Comparison of ENCODE assay signal across 8 mouse cellular contexts in the genomic region with DNA sequence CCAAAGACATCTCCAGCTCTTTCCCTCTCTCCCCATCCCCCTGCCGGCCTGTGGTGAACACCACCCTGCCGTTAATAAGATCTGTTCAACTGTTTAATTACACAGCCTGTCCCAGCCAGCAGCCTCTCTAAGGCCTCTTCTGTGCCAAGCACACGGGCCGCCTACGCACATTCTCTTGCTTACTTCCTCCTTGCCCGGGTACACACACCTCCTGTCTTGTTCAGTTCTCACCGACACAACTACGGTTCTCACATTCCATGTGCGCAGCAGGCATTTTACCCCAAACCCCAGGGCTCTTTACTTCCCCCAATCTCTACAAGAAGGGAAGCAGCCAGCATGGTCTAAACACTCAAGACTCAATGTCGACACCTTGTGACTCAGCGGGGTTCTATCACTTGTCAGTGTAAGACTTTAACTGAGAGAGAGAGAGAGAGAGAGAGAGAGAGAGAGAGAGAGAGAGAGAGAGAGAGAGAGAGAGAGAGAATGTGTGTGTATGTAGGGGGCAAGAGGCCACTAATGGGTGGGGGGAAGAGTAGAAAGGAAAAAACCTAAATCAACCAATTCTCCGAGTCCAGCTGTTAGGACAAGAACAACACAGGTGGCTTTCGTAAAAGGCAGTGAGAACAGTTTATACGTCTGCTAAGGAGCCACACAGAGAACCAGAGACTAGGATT.
DNase-seq lines count a peak whose midpoint lies in the region; ATAC-seq and TF ChIP-seq lines count a peak whose summit lies in the region.

No protein-coding gene starts in this region.

- TF ChIP-seq CTCF in left cerebral cortex, adult 2 months (IDR thresholded peaks at IDR 0.05): no peak; the same call in none of the 2 replicates

- H3K36me3 ChIP-seq in midbrain, embryonic 11.5 days (ENCODE audit: control insufficient read depth, insufficient read depth, low read length): no peaks in the 10 kb centered on the region
- H3K36me3 ChIP-seq in midbrain, embryonic 14.5 days (ENCODE audit: control insufficient read depth, insufficient read depth, low read length): no peaks in the 10 kb centered on the region

- no peak overlapping the region for H3K4me3 ChIP-seq in left cerebral cortex, adult 2 months
- H3K4me3 ChIP-seq in midbrain, embryonic 11.5 days (ENCODE audit: low read depth, low read length): no peak overlapping the region
- no peak overlapping the region for H3K4me3 ChIP-seq in midbrain, embryonic 14.5 days (replicated peaks; ENCODE audit: low read depth, low read length)

- peak; percentile 48 for ATAC-seq in common myeloid progenitor, adult 5-6 weeks (replicated peaks; ENCODE audit: low read depth, poor library complexity, severe bottlenecking)
- ATAC-seq in monocyte, adult 5-6 weeks (replicated peaks; ENCODE audit: insufficient number of reproducible peaks, low FRiP score, low TSS enrichment, poor library complexity, severe bottlenecking): peak; percentile 57
- no peak for ATAC-seq in midbrain, embryonic 11.5 days (ENCODE audit: low FRiP score)
- no peak for ATAC-seq in midbrain, embryonic 14.5 days (ENCODE audit: low FRiP score, low TSS enrichment)

- peak overlapping the region; percentile 45; the same call in 1 of the 2 replicates for H3K27ac ChIP-seq in left cerebral cortex, adult 2 months
- no peak overlapping the region for H3K27ac ChIP-seq in midbrain, embryonic 11.5 days (ENCODE audit: low read depth, low read length)
- no peak overlapping the region for H3K27ac ChIP-seq in midbrain, embryonic 14.5 days (replicated peaks; ENCODE audit: low read depth, low read length)

- no peak overlapping the region for H3K9ac ChIP-seq in midbrain, embryonic 11.5 days (ENCODE audit: low read length)
- H3K9ac ChIP-seq in midbrain, embryonic 14.5 days (replicated peaks; ENCODE audit: low read length): no peak overlapping the region

- H3K9me3 ChIP-seq in midbrain, embryonic 11.5 days (ENCODE audit: control insufficient read depth, low read length): no peaks in the 10 kb centered on the region
- no peaks in the 10 kb centered on the region for H3K9me3 ChIP-seq in midbrain, embryonic 14.5 days (ENCODE audit: control insufficient read depth, low read length)

- no peak overlapping the region for H3K4me2 ChIP-seq in midbrain, embryonic 11.5 days
- no peak overlapping the region for H3K4me2 ChIP-seq in midbrain, embryonic 14.5 days (ENCODE audit: low read length)

- peaks cover 5% of the 10 kb centered on the region for H3K4me1 ChIP-seq in midbrain, embryonic 11.5 days (ENCODE audit: control insufficient read depth, insufficient read depth, low read length)
- H3K4me1 ChIP-seq in midbrain, embryonic 14.5 days (ENCODE audit: control insufficient read depth, insufficient read depth, low read length): no peaks in the 10 kb centered on the region

- H3K27me3 ChIP-seq in midbrain, embryonic 11.5 days (ENCODE audit: control insufficient read depth, insufficient read depth, low read length): no peaks in the 10 kb centered on the region
- H3K27me3 ChIP-seq in midbrain, embryonic 14.5 days (ENCODE audit: control insufficient read depth, insufficient read depth, low read length): no peaks in the 10 kb centered on the region

- WGBS in midbrain, embryonic 11.5 days: 84% methylated on average over 14 of the region's 14 CpGs
- 87% methylated on average over 14 of the region's 14 CpGs for WGBS in midbrain, embryonic 14.5 days

- intact Hi-C loops in left cerebral cortex, adult 2 months (cut with DNase I): loop anchor here (5.0 kb wide), 2 partner anchors 78 to 98 kb away; no protein-coding TSS in a partner anchor
- intact Hi-C loops in left cerebral cortex, postnatal 10 days (cut with DNase I): loop anchor here (5.0 to 10.0 kb wide), 2 partner anchors 78 to 375 kb away; no protein-coding TSS in a partner anchor
- intact Hi-C loops in gastrocnemius, postnatal 14 days (cut with DNase I; ENCODE audit: low total_unique reads): loop anchor here (5.0 to 10.0 kb wide), 3 partner anchors 45 to 83 kb away; no protein-coding TSS in a partner anchor

- no peak for DNase-seq in left cerebral cortex, adult 2 months (ENCODE audit: extremely low spot score in 1 of 2, low spot score in 2 of 2)
- DNase-seq in left cerebral cortex, postnatal 10 days (ENCODE audit: extremely low spot score in 1 of 2, low spot score in 2 of 2): no peak
- DNase-seq in R1 (ENCODE audit: low read depth, low spot score): peak; percentile 22
- no peak for DNase-seq in gastrocnemius, postnatal 14 days
- DNase-seq in midbrain, embryonic 11.5 days (ENCODE audit: low spot score, missing footprints): no peak
- no peak for DNase-seq in midbrain, embryonic 14.5 days

Comparison
In these comparisons a context has a peak if more than half of its experiments do, and no peak if none do; other contexts are left out.
1. ATAC-seq: peak in common myeloid progenitor, adult 5-6 weeks (single experiment) and monocyte, adult 5-6 weeks (single experiment); none in midbrain, embryonic 11.5 days (single experiment) and midbrain, embryonic 14.5 days (single experiment).